Mouse (Mus musculus) adrenal gland, postnatal 4 days (tissue): ENCODE data around the gene S100a14. TPM values are rescaled to one million over a fixed set of nuclear protein-coding genes. Genes with fewer than 3 reads are reported as not detected.

Experiments used
- total RNA-seq, 2 experiments: library from RNA; stranded (reverse); gene quantifications; 2 replicates each; pipeline ENCODE4 v1.2.3; 2021

Gene S100a14
- total RNA-seq, 2 experiments from 2014 or later, result 0.54 to 1.2 TPM

Other genes with a start within 250 kb of the S100a14 start
- 100 to 1,000 TPM in 1 of 2 experiments, 10 to 100 TPM in 1; 90.7 to 105 TPM for gene Gatad2b, start 233.7 kb upstream of the S100a14 start, total RNA-seq
- gene Slc27a3, start 136.9 kb upstream of the S100a14 start, total RNA-seq, result 10 to 100 TPM; 76.7 to 83.4 TPM
- 10 to 100 TPM; 56.4 to 57.6 TPM for gene Ints3, start 93.2 kb upstream of the S100a14 start, total RNA-seq
- 100 to 1,000 TPM; 120 to 121 TPM for gene Npr1, start 61.0 kb upstream of the S100a14 start, total RNA-seq
- gene Ilf2, start 50.7 kb upstream of the S100a14 start, total RNA-seq, result 10 to 100 TPM; 81.8 to 92.6 TPM
- 10 to 100 TPM; 70.9 to 72.3 TPM for gene Snapin, start 35.8 kb upstream of the S100a14 start, total RNA-seq
- 100 to 1,000 TPM; 137 to 138 TPM for gene Chtop, start 17.4 kb upstream of the S100a14 start, total RNA-seq
- 10 to 100 TPM; 67.1 TPM for gene S100a1, start 12.5 kb upstream of the S100a14 start, total RNA-seq
- gene S100a13, start 12.4 kb upstream of the S100a14 start, total RNA-seq, result 10 to 100 TPM; 23.9 to 24.7 TPM
- gene S100a16, start 10.4 kb downstream of the S100a14 start, total RNA-seq, result 10 to 100 TPM; 68.4 to 74.4 TPM
- gene S100a3, start 33.7 kb downstream of the S100a14 start, total RNA-seq, result not detected
- gene S100a2, start 63.4 kb downstream of the S100a14 start, total RNA-seq, result not detected
- gene Gm42674, start 75.0 kb downstream of the S100a14 start, total RNA-seq, result not detected
- 10 to 100 TPM; 11.4 to 14.7 TPM for gene S100a4, start 76.9 kb downstream of the S100a14 start, total RNA-seq
- not detected for gene S100a5, start 81.7 kb downstream of the S100a14 start, total RNA-seq
- 10 to 100 TPM; 71.7 to 72.5 TPM for gene S100a6, start 86.0 kb downstream of the S100a14 start, total RNA-seq
- gene S100a7a, start 127.2 kb downstream of the S100a14 start, total RNA-seq, result not detected
- 100 to 1,000 TPM in 1 of 2 experiments, 10 to 100 TPM in 1; 48.2 to 155 TPM for gene S100a8, start 142.1 kb downstream of the S100a14 start, total RNA-seq
- 100 to 1,000 TPM in 1 of 2 experiments, 10 to 100 TPM in 1; 64.8 to 191 TPM for gene S100a9, start 168.9 kb downstream of the S100a14 start, total RNA-seq
- not detected for gene Pglyrp4, start 200.1 kb downstream of the S100a14 start, total RNA-seq